Mouse (Mus musculus): Measurements from ENCODE around the gene Ldb2.

Gene Ldb2

DNA sequence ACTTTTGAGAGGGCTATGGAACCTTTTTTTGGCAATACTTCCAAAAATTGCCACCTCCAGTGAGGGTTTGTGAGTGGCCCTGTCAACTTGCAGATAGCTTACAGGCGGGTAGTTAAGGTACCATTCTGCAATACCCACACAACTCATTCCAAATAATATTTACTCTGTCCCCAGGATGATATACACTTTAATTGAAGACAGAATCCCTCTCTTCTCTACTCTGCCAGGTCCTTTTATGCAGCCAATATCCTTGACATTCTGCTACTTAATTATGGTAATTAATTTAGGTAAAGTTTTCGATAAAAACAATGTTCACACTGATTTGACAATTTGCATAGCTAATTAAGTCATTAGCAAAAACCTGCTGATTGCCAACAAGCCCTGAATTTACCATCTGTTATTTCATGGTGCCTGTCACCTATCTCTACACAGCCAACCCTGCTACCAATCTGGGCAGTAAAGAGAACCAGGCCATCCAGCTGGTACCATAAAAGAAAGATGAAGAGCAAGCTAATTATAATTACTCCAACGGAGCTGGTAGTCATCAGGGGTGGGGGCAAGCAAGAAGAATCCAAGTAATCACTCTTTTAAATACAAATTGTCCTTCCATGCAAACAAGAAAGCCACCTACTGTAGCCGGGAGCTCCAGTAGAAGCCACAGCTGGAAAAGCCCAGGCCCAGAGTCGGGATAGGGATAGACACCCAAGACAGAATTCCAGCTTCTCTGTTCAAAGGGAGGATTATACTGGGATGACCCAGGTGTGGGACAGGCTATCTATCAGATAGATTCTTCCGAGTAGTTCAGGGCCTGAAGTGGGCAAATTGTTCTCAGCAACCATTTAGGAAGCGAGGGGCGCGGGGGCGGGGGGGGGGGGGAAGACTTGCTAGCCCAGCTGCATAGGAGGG is 325.4 kb downstream of the Ldb2 start:
- in situ Hi-C loops (cut with MboI; ENCODE audit: low sequenced_read_pairs) = no loop called here

DNA sequence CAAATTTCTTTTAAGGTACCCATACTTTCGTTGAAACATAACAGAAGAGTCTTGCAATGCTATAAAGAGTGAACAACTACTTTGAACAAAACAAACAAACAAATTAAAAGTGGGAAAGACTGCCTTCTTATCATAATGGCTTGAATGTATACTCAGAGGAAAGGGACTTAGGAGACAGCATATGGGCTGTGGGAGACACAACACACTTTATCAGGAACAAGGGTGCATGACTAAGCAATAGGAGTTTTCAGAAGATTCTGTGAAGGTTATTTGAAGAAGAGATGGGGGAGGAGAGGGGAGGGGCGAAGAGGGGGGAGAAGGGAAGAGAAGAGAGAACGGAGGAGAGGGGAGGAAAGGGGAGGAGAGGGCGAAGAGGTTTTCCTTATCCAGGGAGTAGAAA is 334.2 kb downstream of the Ldb2 start:
- in situ Hi-C loops (cut with MboI; ENCODE audit: low sequenced_read_pairs) = no loop called here
